Mouse (Mus musculus) embryo, embryonic 10 days (tissue): Measurements from ENCODE around the gene Trp53tg5.

Source experiments
- DNase-seq: peaks from one replicate; pipeline ENCODE4 v3.0.0-alpha.2; 2015; ENCODE audit warnings: low spot score

Trp53tg5 gene

GRCm38 (mm10) chr2:164432541-164433191, 40.9 kb downstream of the Trp53tg5 start:
- peak; percentile 60 for DNase-seq

GRCm38 (mm10) chr2:164431676-164432465, 41.7 kb downstream of the Trp53tg5 start:
- DNase-seq: no peak

DNA sequence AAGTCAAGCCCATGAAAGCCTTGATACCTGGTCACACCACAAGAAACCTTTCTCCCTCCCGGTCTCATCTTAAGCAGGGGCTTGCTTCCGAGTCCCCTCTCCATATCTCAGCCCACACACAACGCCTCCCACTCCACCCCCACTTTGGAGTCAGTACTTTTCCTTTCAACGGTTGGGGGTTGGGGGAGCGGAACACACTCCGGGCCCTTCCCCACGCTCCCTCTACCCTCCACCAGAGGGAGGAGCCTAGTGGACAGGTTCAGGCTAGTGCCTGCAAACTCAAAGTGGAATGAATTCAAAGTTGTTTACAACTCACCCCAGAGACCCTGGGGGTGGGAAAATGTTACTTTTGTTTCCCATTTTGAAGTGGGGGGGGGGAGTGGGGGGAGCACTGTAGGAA, 42.8 kb downstream of the Trp53tg5 start:
- peak; percentile 44 for DNase-seq

DNA sequence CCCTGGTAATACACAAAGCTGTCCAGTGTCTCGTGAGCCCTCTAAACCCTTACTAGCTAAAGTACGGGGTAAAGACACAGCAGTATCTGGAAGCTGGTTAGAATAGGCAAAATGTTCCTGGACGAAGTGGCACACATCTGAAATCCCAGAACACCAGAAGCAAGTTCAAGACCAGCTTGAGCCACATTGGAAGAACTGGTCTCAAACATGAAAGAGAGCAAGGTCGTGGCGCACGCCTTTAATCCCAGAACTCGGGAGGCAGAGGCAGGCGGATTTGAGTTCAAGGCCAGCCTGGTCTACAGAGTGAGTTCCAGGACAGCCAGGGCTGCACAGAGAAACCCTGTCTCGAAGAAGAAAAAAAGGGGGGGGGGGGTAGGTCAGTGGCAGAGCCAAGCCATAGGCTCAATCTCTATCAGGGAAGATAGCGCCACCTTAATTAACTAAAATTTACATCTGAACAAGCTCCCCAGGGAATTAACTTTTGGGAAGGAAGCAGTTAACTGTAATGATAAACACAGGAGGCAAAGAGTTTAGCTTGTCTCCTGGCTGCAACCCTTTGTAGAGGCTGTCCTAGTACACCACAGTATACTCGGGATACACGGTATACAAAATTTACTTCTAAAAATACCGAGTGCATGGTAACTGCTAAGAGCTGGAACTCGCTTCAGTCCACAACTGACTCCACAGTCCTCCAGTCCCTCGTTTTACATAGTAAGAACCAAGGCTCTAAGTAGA, 43.5 kb downstream of the Trp53tg5 start:
- DNase-seq: no peak

GRCm38 (mm10) chr2:164428451-164428850, 45.1 kb downstream of the Trp53tg5 start:
- no peak for DNase-seq

- no peak for DNase-seq
These were observed 46.6 kb downstream of the Trp53tg5 start for GRCm38 (mm10) chr2:164426952-164427351.

- DNase-seq: peak; percentile 62
These were observed 47.4 kb downstream of the Trp53tg5 start for GRCm38 (mm10) chr2:164426121-164426520.

DNA sequence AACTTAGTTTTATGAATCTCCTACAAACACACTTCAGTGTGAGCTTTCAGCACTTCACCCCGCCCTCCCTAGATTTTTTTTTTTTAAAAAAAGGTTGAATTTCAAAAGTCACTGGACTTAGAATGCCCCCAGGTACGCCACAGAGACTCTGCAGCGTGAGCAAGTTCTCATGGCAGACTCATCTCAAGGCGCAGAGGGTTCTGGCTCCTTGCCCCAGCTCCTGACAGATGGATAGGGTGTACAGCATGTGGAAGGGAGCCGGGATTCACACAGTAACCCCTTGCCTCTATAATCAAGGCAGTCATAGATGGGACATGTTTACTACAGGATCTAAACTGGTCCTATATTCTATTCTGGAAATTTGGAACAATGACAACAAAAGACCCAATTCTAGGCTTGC, 48.1 kb downstream of the Trp53tg5 start:
- DNase-seq: no peak

- DNase-seq: no peak
These were observed 49.1 kb downstream of the Trp53tg5 start for GRCm38 (mm10) chr2:164424406-164424805.

DNA sequence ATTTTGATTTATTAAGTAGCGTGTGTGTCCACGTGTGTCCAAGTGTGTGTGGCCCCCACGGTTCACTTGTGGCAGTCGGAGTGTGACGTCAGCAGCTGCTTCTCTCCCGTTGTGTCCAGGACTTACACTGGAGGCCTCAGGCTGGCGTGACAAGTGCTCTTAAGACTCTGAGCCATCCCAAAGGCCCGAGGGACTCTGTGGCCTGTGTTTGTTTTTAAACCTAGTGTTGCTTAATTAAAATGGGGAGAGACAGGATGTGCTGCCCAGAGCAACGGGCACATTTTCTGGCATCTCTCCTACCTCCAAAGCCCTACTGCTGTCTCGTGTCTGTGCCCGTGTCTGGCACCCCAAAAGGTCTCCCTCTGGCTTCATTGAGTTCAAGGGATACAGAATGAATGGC, 50.1 kb downstream of the Trp53tg5 start:
- no peak for DNase-seq

DNA sequence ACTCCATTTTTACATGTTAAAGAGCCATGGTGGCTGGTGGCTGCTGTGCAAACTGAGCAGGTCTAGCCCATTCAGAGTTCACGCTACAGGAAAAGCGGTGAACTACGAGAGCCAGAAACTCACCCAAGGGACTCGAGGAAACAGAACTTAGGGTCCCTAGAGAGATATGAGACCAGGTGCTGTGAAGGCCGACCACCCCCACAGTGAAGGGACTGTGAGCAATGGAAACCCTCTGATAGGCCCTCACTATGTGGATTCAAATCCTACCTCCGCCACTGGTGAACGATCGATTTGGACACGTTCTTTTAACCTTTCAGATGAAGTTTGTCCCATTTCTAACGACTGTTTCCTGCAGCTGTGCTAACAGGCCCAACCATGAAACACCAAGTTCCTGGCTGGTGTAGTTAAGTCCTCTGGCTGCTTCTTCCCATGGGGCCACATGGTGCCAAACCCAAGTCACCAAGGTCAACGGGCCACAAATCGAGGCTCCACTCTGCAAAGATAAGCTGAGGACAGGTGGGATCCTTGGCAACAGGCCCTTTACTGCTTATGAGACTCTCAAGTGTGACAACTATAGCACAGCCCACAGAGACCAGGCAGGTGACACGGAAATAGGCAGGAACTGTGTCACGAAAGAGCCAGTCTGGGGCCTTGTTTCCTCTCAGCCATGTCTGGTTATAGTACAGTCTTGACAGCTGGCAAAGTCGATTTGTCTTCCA, 50.7 kb downstream of the Trp53tg5 start:
- no peak for DNase-seq

GRCm38 (mm10) chr2:164421979-164422378, 51.5 kb downstream of the Trp53tg5 start:
- no peak for DNase-seq

DNA sequence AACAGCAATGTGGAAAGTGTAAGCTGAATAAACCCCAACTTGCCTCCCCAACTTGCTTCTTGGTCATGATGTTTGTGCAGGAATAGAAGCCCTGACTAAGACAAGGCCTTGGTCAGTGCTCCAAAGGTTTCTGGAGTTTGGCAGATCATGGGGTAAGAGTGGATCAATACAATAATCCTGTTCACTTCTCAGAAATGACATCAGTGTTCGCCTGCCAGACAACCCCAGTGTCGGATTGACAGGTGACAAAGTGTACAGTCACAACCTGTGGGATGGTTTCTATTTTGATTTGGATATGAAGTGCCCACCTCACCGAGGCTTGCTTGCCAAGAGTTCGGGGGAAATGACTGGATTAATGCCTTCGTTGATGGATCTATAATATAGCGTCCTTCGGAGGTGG, 52.2 kb downstream of the Trp53tg5 start:
- no peak for DNase-seq
